Mouse (Mus musculus): ENCODE measurements at regions not wholly inside any gene's neighbourhood (a gene's known extent, or its start where the extent isn't known, plus 50 kb on each side); places are given as distances from the start of the nearest gene placed in this dataset.

- H3K4me2 ChIP-seq (replicated peaks; ENCODE audit: low read depth, low read length, severe bottlenecking), result no peak overlapping the region
- H3K27me3 ChIP-seq (ENCODE audit: control insufficient read depth, insufficient read depth, low read length), result no peaks in the 10 kb centered on the region
- ATAC-seq (ENCODE audit: low FRiP score, low read depth), result no peak
- 17% methylated on average over 3 of the region's 3 CpGs for WGBS
- no peak overlapping the region for H3K4me3 ChIP-seq (replicated peaks; ENCODE audit: low read length)
- no peak overlapping the region for H3K27ac ChIP-seq (replicated peaks; ENCODE audit: low read depth, low read length)
- H3K4me1 ChIP-seq (ENCODE audit: control insufficient read depth, insufficient read depth, low read length), result peaks cover 44% of the 10 kb centered on the region
- H3K9ac ChIP-seq (ENCODE audit: low read depth, low read length, severe bottlenecking), result no peak overlapping the region
- DNase-seq (ENCODE audit: low spot score), result peak; percentile 61
- H3K9me3 ChIP-seq (ENCODE audit: control insufficient read depth, low read length), result no peaks in the 10 kb centered on the region
- no peak for TF ChIP-seq POLR2A (IDR thresholded peaks at IDR 0.05; ENCODE audit: borderline replicate concordance, extremely low read depth, insufficient read depth, insufficient read length)
- no peaks in the 10 kb centered on the region for H3K36me3 ChIP-seq (ENCODE audit: control insufficient read depth, insufficient read depth, low read length)
These were observed 58.7 kb upstream of the Tpm1 start for GRCm38 (mm10) chr9:67107938-67108337.

DNA sequence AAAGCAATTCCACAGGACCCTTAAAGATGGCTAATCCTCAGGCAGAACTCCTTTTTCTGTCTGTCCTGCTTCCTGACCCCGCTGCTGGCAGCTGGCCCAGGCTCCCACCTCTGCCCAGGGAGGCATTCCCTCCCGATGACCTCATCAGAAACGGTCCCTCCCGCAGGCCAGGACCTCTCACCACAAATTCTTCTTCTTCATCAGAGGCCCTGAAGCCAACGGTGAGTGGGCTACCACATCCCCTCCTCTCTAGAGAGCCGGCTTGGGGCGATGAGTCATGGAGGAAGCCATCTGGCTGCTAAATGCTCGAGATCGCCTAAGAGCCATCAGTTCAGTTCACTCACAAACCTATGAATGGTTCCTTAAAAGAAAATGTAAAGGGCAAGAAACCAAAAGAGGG is 56.7 kb upstream of the Tpm1 start:
- ATAC-seq (ENCODE audit: low FRiP score, low read depth), result peak; percentile 37
- TF ChIP-seq POLR2A (IDR thresholded peaks at IDR 0.05; ENCODE audit: borderline replicate concordance, extremely low read depth, insufficient read depth, insufficient read length), result no peak
- Histone ChIP-seq H3K27ac (replicated peaks; ENCODE audit: low read depth, low read length) (peak overlapping the region; percentile 56), H3K4me3 (replicated peaks; ENCODE audit: low read length) (no peak overlapping the region), H3K9ac (ENCODE audit: low read depth, low read length, severe bottlenecking) (no peak overlapping the region), H3K27me3 (ENCODE audit: control insufficient read depth, insufficient read depth, low read length) (no peaks in the 10 kb centered on the region), H3K4me1 (ENCODE audit: control insufficient read depth, insufficient read depth, low read length) (peaks cover 50% of the 10 kb centered on the region), H3K9me3 (ENCODE audit: control insufficient read depth, low read length) (no peaks in the 10 kb centered on the region), H3K4me2 (replicated peaks; ENCODE audit: low read depth, low read length, severe bottlenecking) (no peak overlapping the region), H3K36me3 (ENCODE audit: control insufficient read depth, insufficient read depth, low read length) (no peaks in the 10 kb centered on the region)
- DNase-seq (ENCODE audit: low spot score), result peak; percentile 54
- WGBS, result 10% methylated on average over 9 of the region's 9 CpGs

DNA sequence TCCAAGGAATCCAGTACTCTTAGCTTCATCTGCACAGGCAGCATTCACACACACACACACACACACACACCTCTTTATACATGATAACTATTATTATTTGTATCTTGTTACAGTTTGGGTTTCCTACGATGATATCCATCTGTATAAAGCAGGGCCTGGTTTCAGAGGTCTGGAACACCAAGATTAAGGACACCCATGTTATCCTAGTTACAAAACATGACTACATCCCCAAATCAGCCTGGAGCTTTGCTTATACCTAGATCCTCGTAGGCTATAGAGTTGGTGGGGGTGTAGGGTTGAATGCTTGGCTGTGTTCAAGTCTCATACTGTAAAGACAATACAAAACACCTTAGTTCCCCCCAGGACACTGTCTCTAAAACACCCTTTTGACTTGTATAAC is 56.0 kb upstream of the Tpm1 start:
- H3K4me3 ChIP-seq (replicated peaks; ENCODE audit: low read length), result no peak overlapping the region
- no peak overlapping the region for H3K4me2 ChIP-seq (replicated peaks; ENCODE audit: low read depth, low read length, severe bottlenecking)
- TF ChIP-seq POLR2A (IDR thresholded peaks at IDR 0.05; ENCODE audit: borderline replicate concordance, extremely low read depth, insufficient read depth, insufficient read length), result no peak
- peak overlapping the region; percentile 56 for H3K27ac ChIP-seq (replicated peaks; ENCODE audit: low read depth, low read length)
- H3K4me1 ChIP-seq (ENCODE audit: control insufficient read depth, insufficient read depth, low read length), result peaks cover 52% of the 10 kb centered on the region
- H3K36me3 ChIP-seq (ENCODE audit: control insufficient read depth, insufficient read depth, low read length), result no peaks in the 10 kb centered on the region
- H3K9me3 ChIP-seq (ENCODE audit: control insufficient read depth, low read length), result no peaks in the 10 kb centered on the region
- DNase-seq (ENCODE audit: low spot score), result no peak
- no peaks in the 10 kb centered on the region for H3K27me3 ChIP-seq (ENCODE audit: control insufficient read depth, insufficient read depth, low read length)
- WGBS, result 72% methylated on average over 2 of the region's 2 CpGs
- no peak for ATAC-seq (ENCODE audit: low FRiP score, low read depth)
- no peak overlapping the region for H3K9ac ChIP-seq (ENCODE audit: low read depth, low read length, severe bottlenecking)

GRCm38 (mm10) chr9:67104616-67105015 is 55.4 kb upstream of the Tpm1 start:
- Histone ChIP-seq H3K27me3 (ENCODE audit: control insufficient read depth, insufficient read depth, low read length) (no peaks in the 10 kb centered on the region), H3K4me1 (ENCODE audit: control insufficient read depth, insufficient read depth, low read length) (peaks cover 52% of the 10 kb centered on the region), H3K9ac (ENCODE audit: low read depth, low read length, severe bottlenecking) (no peak overlapping the region), H3K4me3 (replicated peaks; ENCODE audit: low read length) (no peak overlapping the region), H3K9me3 (ENCODE audit: control insufficient read depth, low read length) (no peaks in the 10 kb centered on the region), H3K27ac (replicated peaks; ENCODE audit: low read depth, low read length) (0 out of 2 replicates have a peak overlapping the region, but pooled peaks have one; percentile 33), H3K36me3 (ENCODE audit: control insufficient read depth, insufficient read depth, low read length) (no peaks in the 10 kb centered on the region), H3K4me2 (replicated peaks; ENCODE audit: low read depth, low read length, severe bottlenecking) (no peak overlapping the region)
- ATAC-seq (ENCODE audit: low FRiP score, low read depth) (no peak), DNase-seq (ENCODE audit: low spot score) (no peak)
- TF ChIP-seq POLR2A (IDR thresholded peaks at IDR 0.05; ENCODE audit: borderline replicate concordance, extremely low read depth, insufficient read depth, insufficient read length), result no peak
- 66% methylated on average over 4 of the region's 4 CpGs for WGBS

DNA sequence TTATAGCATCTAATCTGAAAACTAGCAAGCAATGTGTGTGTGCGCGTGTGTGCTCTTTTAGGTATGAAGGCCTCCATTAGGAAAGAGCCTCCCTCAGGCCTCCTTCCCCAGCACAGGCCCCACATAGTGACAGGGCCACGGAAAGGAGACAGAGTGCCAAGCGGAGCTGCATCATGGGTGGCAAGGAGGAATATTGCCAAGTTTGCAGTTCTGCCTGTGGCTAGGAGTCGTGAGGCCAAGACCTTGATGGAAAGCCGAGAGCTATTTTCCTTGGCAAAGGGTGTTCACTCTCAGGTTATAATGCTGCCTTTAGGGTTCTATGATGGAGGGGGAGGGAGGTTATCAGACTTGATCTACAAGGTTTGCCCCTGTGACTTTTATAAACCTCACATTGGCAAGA is 53.4 kb upstream of the Tpm1 start:
- ATAC-seq (ENCODE audit: low FRiP score, low read depth) (peak; percentile 35; the same call in 1 of the 2 replicates), DNase-seq (ENCODE audit: low spot score) (peak; percentile 74)
- no peak for TF ChIP-seq POLR2A (IDR thresholded peaks at IDR 0.05; ENCODE audit: borderline replicate concordance, extremely low read depth, insufficient read depth, insufficient read length)
- no peak overlapping the region for H3K9ac ChIP-seq (ENCODE audit: low read depth, low read length, severe bottlenecking)
- H3K9me3 ChIP-seq (ENCODE audit: control insufficient read depth, low read length), result no peaks in the 10 kb centered on the region
- H3K4me1 ChIP-seq (ENCODE audit: control insufficient read depth, insufficient read depth, low read length), result peaks cover 45% of the 10 kb centered on the region
- no peak overlapping the region for H3K4me3 ChIP-seq (replicated peaks; ENCODE audit: low read length)
- no peak overlapping the region for H3K27ac ChIP-seq (replicated peaks; ENCODE audit: low read depth, low read length)
- H3K27me3 ChIP-seq (ENCODE audit: control insufficient read depth, insufficient read depth, low read length), result no peaks in the 10 kb centered on the region
- H3K36me3 ChIP-seq (ENCODE audit: control insufficient read depth, insufficient read depth, low read length), result no peaks in the 10 kb centered on the region
- 35% methylated on average over 6 of the region's 6 CpGs for whole genome bisulfite sequencing
- no peak overlapping the region for H3K4me2 ChIP-seq (replicated peaks; ENCODE audit: low read depth, low read length, severe bottlenecking)

- no peak for TF ChIP-seq POLR2A (IDR thresholded peaks at IDR 0.05; ENCODE audit: borderline replicate concordance, extremely low read depth, insufficient read depth, insufficient read length)
These were observed 50.3 kb upstream of the Tpm1 start for GRCm38 (mm10) chr9:67099471-67099870.

More at GRCm38 (mm10) chr9:67099471-67099870, 50.3 kb upstream of the Tpm1 start:
- no peak overlapping the region for H3K4me3 ChIP-seq (replicated peaks; ENCODE audit: low read length)
- DNase-seq (ENCODE audit: low spot score), result no peak
- H3K9me3 ChIP-seq (ENCODE audit: control insufficient read depth, low read length), result no peaks in the 10 kb centered on the region
- H3K4me2 ChIP-seq (replicated peaks; ENCODE audit: low read depth, low read length, severe bottlenecking), result no peak overlapping the region
- no peak overlapping the region for H3K27ac ChIP-seq (replicated peaks; ENCODE audit: low read depth, low read length)
- peaks cover 19% of the 10 kb centered on the region for H3K4me1 ChIP-seq (ENCODE audit: control insufficient read depth, insufficient read depth, low read length)
- H3K27me3 ChIP-seq (ENCODE audit: control insufficient read depth, insufficient read depth, low read length), result no peaks in the 10 kb centered on the region
- no peaks in the 10 kb centered on the region for H3K36me3 ChIP-seq (ENCODE audit: control insufficient read depth, insufficient read depth, low read length)
- no peak overlapping the region for H3K9ac ChIP-seq (ENCODE audit: low read depth, low read length, severe bottlenecking)
- no peak for ATAC-seq (ENCODE audit: low FRiP score, low read depth)
- WGBS, result 36% methylated on average over 6 of the region's 6 CpGs

All from limb, embryonic 14.5 days (tissue).